Mouse (Mus musculus): ENCODE results near the gene Nectin2. TPM values are rescaled to one million over a fixed set of nuclear protein-coding genes. Genes with fewer than 3 reads are reported as not detected.

Nectin2 gene
- polyA plus RNA-seq, 1 experiment, result 4.7 TPM

- Histone ChIP-seq H3K4me3 (replicated peaks; ENCODE audit: control insufficient read depth, low read depth, low read length) (no peak overlapping the region), H3K27ac (ENCODE audit: control insufficient read depth, insufficient read depth, low read depth, low read length, poor library complexity) (no peak overlapping the region), H3K4me1 (ENCODE audit: control insufficient read depth, insufficient read depth, low read length) (no peaks in the 10 kb centered on the region; the same call in 1 of the 2 replicates)
- TF ChIP-seq POLR2A (IDR thresholded peaks at IDR 0.05; ENCODE audit: borderline replicate concordance, control insufficient read depth, low read depth, low read length) (no peak), CTCF (IDR thresholded peaks at IDR 0.05; ENCODE audit: control insufficient read depth, insufficient read depth, low read length) (no peak)
- 16% methylated on average over 12 of the region's 12 CpGs for WGBS
Observed at GRCm38 (mm10) chr7:19785874-19786458, 35.7 kb upstream of the Nectin2 start.

- TF ChIP-seq POLR2A (IDR thresholded peaks at IDR 0.05; ENCODE audit: borderline replicate concordance, control insufficient read depth, low read depth, low read length) (no peak), CTCF (IDR thresholded peaks at IDR 0.05; ENCODE audit: control insufficient read depth, insufficient read depth, low read length) (peak; percentile 50)
- 54% methylated on average over 11 of the region's 11 CpGs for WGBS
- Histone ChIP-seq H3K4me3 (replicated peaks; ENCODE audit: control insufficient read depth, low read depth, low read length) (no peak overlapping the region), H3K27ac (ENCODE audit: control insufficient read depth, insufficient read depth, low read depth, low read length, poor library complexity) (no peak overlapping the region), H3K4me1 (ENCODE audit: control insufficient read depth, insufficient read depth, low read length) (no peaks in the 10 kb centered on the region)
Observed at GRCm38 (mm10) chr7:19784764-19785535, 34.7 kb upstream of the Nectin2 start.

DNA sequence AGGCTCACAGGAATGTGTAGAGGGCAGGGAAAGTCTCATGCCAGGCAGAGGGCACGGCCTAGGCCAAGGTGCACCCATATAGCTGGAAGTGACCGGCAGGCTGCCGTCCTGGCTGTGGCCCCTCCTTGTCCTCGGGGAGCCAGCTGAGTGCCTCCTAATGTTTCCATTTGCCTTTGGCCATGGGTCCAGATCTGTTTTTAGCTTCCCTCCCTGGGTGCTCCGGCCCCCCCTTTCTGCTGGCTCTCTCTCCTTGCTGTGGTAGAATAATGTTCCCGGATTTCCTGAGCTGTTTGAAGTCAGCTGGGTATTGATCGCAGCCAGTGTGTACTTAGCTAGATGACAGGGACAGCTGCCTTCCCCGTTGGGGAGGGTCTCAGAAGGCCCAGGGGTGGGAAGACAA is 33.3 kb upstream of the Nectin2 start:
- no peak overlapping the region for H3K27ac ChIP-seq (ENCODE audit: control insufficient read depth, insufficient read depth, low read depth, low read length, poor library complexity)
- WGBS, result 69% methylated on average over 8 of the region's 8 CpGs
- no peak for TF ChIP-seq CTCF (IDR thresholded peaks at IDR 0.05; ENCODE audit: control insufficient read depth, insufficient read depth, low read length)
- no peak for TF ChIP-seq POLR2A (IDR thresholded peaks at IDR 0.05; ENCODE audit: borderline replicate concordance, control insufficient read depth, low read depth, low read length)

GRCm38 (mm10) chr7:19782645-19783044 is 32.4 kb upstream of the Nectin2 start:
- TF ChIP-seq POLR2A (IDR thresholded peaks at IDR 0.05; ENCODE audit: borderline replicate concordance, control insufficient read depth, low read depth, low read length), result no peak
- peak; percentile 25; the same call in 1 of the 2 replicates for TF ChIP-seq CTCF (IDR thresholded peaks at IDR 0.05; ENCODE audit: control insufficient read depth, insufficient read depth, low read length)
- H3K27ac ChIP-seq (ENCODE audit: control insufficient read depth, insufficient read depth, low read depth, low read length, poor library complexity), result no peak overlapping the region
- H3K4me1 ChIP-seq (ENCODE audit: control insufficient read depth, insufficient read depth, low read length), result no peaks in the 10 kb centered on the region
- H3K4me3 ChIP-seq (replicated peaks; ENCODE audit: control insufficient read depth, low read depth, low read length), result no peak overlapping the region
- WGBS, result 88% methylated on average over 4 of the region's 4 CpGs

More for the DNA sequence above, 33.3 kb upstream of the Nectin2 start:
- Histone ChIP-seq H3K4me3 (replicated peaks; ENCODE audit: control insufficient read depth, low read depth, low read length) (no peak overlapping the region), H3K4me1 (ENCODE audit: control insufficient read depth, insufficient read depth, low read length) (no peaks in the 10 kb centered on the region)

- no peak overlapping the region for H3K4me3 ChIP-seq (replicated peaks; ENCODE audit: control insufficient read depth, low read depth, low read length)
- TF ChIP-seq CTCF (IDR thresholded peaks at IDR 0.05; ENCODE audit: control insufficient read depth, insufficient read depth, low read length), result no peak
- TF ChIP-seq POLR2A (IDR thresholded peaks at IDR 0.05; ENCODE audit: borderline replicate concordance, control insufficient read depth, low read depth, low read length), result no peak
- 83% methylated on average over 7 of the region's 7 CpGs for WGBS
- no peak overlapping the region for H3K27ac ChIP-seq (ENCODE audit: control insufficient read depth, insufficient read depth, low read depth, low read length, poor library complexity)
- no peaks in the 10 kb centered on the region for H3K4me1 ChIP-seq (ENCODE audit: control insufficient read depth, insufficient read depth, low read length)
Observed at GRCm38 (mm10) chr7:19781741-19782140, 31.5 kb upstream of the Nectin2 start.

DNA sequence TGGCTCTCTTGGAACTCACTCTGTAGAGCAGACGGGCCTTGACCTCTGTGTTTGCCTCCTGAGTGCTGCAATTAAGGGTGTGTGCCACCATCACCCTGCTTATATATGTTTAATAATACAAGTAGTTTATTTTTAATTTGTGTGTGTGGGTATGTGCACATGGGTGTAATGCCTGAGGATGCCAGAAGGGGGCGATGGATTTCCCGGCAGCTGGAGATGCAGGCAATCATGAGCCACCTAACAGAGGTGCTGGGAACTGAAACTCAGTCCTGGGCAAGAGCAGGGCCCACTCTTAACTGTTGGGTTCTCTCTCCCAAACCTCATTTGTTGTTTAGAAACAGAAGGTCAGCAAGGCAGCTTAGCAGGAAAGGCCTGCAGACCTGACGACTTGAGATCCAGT is 29.6 kb upstream of the Nectin2 start:
- Histone ChIP-seq H3K4me3 (replicated peaks; ENCODE audit: control insufficient read depth, low read depth, low read length) (no peak overlapping the region), H3K4me1 (ENCODE audit: control insufficient read depth, insufficient read depth, low read length) (no peaks in the 10 kb centered on the region), H3K27ac (ENCODE audit: control insufficient read depth, insufficient read depth, low read depth, low read length, poor library complexity) (no peak overlapping the region)
- no peak for TF ChIP-seq POLR2A (IDR thresholded peaks at IDR 0.05; ENCODE audit: borderline replicate concordance, control insufficient read depth, low read depth, low read length)
- no peak for TF ChIP-seq CTCF (IDR thresholded peaks at IDR 0.05; ENCODE audit: control insufficient read depth, insufficient read depth, low read length)
- WGBS, result 80% methylated on average over 4 of the region's 4 CpGs

DNA sequence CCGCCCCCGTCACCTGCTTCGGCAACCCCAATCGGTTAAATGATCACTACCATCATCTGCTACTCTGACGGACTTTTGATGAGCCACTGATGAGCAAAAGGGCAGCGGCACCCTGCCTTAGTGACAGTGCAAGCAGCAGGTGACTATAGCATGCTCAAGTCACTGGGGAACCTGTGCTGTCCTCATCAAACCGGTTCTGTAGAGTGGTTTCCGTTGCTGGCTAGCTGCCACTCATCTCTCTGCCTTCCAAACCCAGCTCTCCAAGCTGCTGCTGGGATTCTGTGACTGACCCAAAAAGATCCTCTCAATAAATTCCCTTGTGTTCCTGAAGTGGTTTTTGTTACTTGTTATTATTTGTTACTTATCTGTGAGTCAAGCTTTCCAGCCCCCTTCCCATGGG is 28.4 kb upstream of the Nectin2 start:
- H3K4me1 ChIP-seq (ENCODE audit: control insufficient read depth, insufficient read depth, low read length), result no peaks in the 10 kb centered on the region
- no peak overlapping the region for H3K4me3 ChIP-seq (replicated peaks; ENCODE audit: control insufficient read depth, low read depth, low read length)
- TF ChIP-seq CTCF (IDR thresholded peaks at IDR 0.05; ENCODE audit: control insufficient read depth, insufficient read depth, low read length), result no peak
- no peak for TF ChIP-seq POLR2A (IDR thresholded peaks at IDR 0.05; ENCODE audit: borderline replicate concordance, control insufficient read depth, low read depth, low read length)
- WGBS, result 79% methylated on average over 8 of the region's 8 CpGs
- H3K27ac ChIP-seq (ENCODE audit: control insufficient read depth, insufficient read depth, low read depth, low read length, poor library complexity), result no peak overlapping the region

- TF ChIP-seq CTCF (IDR thresholded peaks at IDR 0.05; ENCODE audit: control insufficient read depth, insufficient read depth, low read length) (no peak), POLR2A (IDR thresholded peaks at IDR 0.05; ENCODE audit: borderline replicate concordance, control insufficient read depth, low read depth, low read length) (no peak)
- no peaks in the 10 kb centered on the region for H3K4me1 ChIP-seq (ENCODE audit: control insufficient read depth, insufficient read depth, low read length)
- H3K4me3 ChIP-seq (replicated peaks; ENCODE audit: control insufficient read depth, low read depth, low read length), result no peak overlapping the region
- no peak overlapping the region for H3K27ac ChIP-seq (ENCODE audit: control insufficient read depth, insufficient read depth, low read depth, low read length, poor library complexity)
- WGBS, result 79% methylated on average over 11 of the region's 11 CpGs
Observed at GRCm38 (mm10) chr7:19777049-19777723, 26.9 kb upstream of the Nectin2 start.
